Mouse (Mus musculus) embryonic fibroblast, embryonic 13.5 days (primary cell): ENCODE results near the gene Rab4b. TPM values are rescaled to one million over a fixed set of nuclear protein-coding genes. Genes with fewer than 3 reads are reported as not detected.

Experiments
- H3K27ac ChIP-seq: 2 replicates; pipeline ENCODE4 v1.5.1; 2012; ENCODE audit warnings: low read length, control low read depth, inconsistent platforms; ENCODE audit not compliant: insufficient read depth
- H3K4me1 ChIP-seq: 2 replicates; pipeline ENCODE4 v1.6.1; 2011; ENCODE audit warnings: low read length; ENCODE audit not compliant: control insufficient read depth, insufficient read depth
- H3K4me3 ChIP-seq: 2 replicates; pipeline ENCODE4 v1.5.1; 2011; ENCODE audit warnings: mild to moderate bottlenecking, control low read depth, low read length; ENCODE audit not compliant: insufficient read depth
- CTCF ChIP-seq: IDR thresholded peaks from 2 replicates; pipeline ENCODE4 v1.5.1; 2011; ENCODE audit warnings: mild to moderate bottlenecking, control low read depth, low read length, moderate library complexity, borderline replicate concordance; ENCODE audit not compliant: insufficient read depth
- POLR2A ChIP-seq: IDR thresholded peaks from 2 replicates; pipeline ENCODE4 v1.6.1; 2011; ENCODE audit warnings: low read depth, mild to moderate bottlenecking, control low read depth, low read length, moderate library complexity
- polyA plus RNA-seq: library from polyadenylated mRNA; stranded (reverse); fragments of >200 nt; gene quantifications from 2 replicates; pipeline ENCODE4 v1.2.4, GENCODE M21; 2011; ENCODE audit warnings: low read depth; ENCODE audit not compliant: missing spikeins, insufficient read length

The Rab4b gene
- polyA plus RNA-seq, 1 experiment: 50.0 TPM

GRCm38 (mm10) chr7:27203730-27204449 is 25.2 kb upstream of the Rab4b start:
- no peak overlapping the region for H3K4me3 ChIP-seq
- no peaks in the 10 kb centered on the region for H3K4me1 ChIP-seq
- no peak overlapping the region for H3K27ac ChIP-seq
- TF ChIP-seq POLR2A: no peak
- TF ChIP-seq CTCF: no peak

GRCm38 (mm10) chr7:27198779-27199178 is 20.1 kb upstream of the Rab4b start:
- H3K27ac ChIP-seq: peak overlapping the region; percentile 95
- no peak overlapping the region for H3K4me3 ChIP-seq
- TF ChIP-seq CTCF (no peak), POLR2A (no peak)
- H3K4me1 ChIP-seq: peaks cover 9% of the 10 kb centered on the region

DNA sequence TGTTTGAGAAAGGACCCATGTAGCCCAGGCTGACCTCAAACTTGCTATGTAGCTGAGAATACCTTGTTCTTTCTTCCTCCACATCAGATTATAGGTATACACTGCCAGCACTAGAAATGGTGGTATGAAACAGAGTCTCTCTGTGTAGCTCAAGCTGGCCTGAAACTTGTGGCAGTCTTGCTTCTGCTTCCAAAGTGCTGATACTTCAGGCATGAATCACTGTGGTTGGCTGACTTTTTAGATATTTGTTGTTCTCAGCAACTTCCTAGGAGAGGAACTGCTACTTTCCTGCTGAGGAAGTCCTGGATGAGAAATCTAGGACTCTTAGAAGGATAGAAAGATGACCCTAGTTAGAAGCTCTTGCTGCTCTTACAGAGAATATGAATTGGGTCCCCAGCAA is 19.7 kb upstream of the Rab4b start:
- Histone ChIP-seq H3K4me3 (no peak overlapping the region), H3K4me1 (peaks cover 13% of the 10 kb centered on the region), H3K27ac (peak overlapping the region; percentile 95)
- no peak for TF ChIP-seq CTCF
- TF ChIP-seq POLR2A: peak; percentile 42

DNA sequence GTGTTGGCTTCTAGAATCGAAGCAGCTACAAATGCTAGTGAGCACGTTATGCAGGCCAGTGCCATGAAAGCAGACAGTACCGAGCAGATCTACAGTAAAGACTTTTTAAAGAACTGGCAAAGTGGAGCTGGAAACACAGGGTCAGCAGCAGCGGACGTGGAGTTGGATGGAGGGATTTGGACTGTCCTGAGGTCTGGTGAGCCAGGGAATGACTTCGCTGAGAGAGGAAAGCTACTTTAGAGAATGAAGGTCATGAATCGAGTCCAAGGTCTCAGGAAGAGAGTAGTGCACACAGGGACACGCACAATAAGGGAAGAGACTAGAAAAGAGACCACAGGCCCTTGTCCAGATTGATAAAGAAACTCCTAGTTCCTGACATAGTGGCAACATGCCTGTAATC is 18.9 kb upstream of the Rab4b start:
- H3K4me1 ChIP-seq: peaks cover 13% of the 10 kb centered on the region
- H3K4me3 ChIP-seq: no peak overlapping the region
- H3K27ac ChIP-seq: peak overlapping the region; percentile 95
- no peak for TF ChIP-seq POLR2A
- TF ChIP-seq CTCF: no peak

DNA sequence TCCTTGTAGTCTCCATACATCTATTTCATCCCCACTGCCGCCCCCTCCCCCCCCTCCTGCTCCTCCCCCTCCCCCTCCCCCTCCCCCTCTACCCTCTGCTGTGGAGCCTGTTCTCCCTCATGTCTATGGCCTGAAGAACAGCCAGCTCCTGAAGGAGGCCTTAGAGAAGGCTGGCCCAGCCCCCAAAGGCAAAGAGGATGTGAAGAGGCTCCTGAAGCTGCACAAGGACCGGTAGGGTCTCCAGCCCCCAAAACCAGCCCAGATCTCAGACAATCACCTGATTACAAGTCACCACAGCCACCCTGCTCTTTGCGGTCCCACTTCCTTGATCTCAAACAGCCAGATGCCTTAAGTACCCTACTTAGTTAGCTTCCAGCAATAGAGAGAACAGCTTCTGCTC is 18.4 kb upstream of the Rab4b start:
- no peak overlapping the region for H3K4me3 ChIP-seq
- H3K4me1 ChIP-seq: peaks cover 13% of the 10 kb centered on the region
- TF ChIP-seq POLR2A: no peak
- TF ChIP-seq CTCF: no peak
- peak overlapping the region; percentile 95 for H3K27ac ChIP-seq

DNA sequence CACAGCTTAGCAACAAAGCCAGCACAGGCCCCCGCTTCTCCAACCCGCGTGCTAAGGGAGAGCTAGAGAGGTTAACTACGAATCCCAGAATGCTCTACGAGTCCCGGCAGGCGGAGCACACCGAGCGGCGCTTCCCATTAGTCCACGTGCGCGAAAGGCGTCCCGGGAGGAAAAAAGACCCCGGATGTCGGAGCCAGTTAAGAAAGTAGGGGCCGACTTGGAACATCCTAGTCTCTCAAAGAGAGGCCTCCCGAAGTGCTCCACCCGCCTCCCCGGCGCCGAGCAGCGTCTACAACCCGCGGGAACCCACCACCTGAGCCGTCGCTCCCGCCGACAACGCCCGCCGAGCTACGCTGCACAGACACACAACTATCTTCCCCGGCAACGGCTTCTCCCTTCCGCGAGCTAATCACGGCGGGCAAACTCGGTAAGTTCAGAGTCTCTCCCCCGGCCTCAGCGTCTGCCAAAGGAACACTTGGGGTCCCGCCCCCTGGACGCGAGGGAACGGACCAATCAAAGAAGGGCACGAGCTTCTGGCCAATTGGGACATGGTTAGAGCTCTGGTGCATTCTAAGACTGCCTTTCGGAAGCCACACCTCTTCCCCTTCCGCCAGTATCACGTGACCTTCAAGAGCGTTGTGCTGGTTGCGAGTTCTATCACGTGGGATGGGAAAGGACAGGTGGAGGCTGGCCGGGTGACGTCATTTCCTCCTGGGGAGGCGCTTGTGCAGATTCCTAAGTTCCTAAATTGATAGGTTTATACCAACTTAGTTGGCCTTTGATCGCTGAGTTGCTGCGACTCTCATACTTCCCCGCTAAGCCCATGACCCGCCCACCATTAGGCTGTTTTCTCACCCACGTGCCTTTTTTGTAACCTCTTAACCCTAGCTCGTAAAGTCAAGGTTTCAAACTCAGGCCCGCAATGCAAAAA is 17.2 kb upstream of the Rab4b start, which contains the start of the genes BC024978 and Snrpa:
Gene BC024978, plus strand, starts transcription at position 101 of the 931 bp plus-strand sequence.
Gene Snrpa, minus strand, starts transcription at position 591 of the 931 bp plus-strand sequence.
- peaks cover 13% of the 10 kb centered on the region for H3K4me1 ChIP-seq
- peak within 1 kb of the TSS; percentile 98 for H3K27ac ChIP-seq
- H3K4me3 ChIP-seq: peak within 1 kb of the TSS; percentile 90
- TF ChIP-seq POLR2A (peak; percentile 81), CTCF (no peak)

DNA sequence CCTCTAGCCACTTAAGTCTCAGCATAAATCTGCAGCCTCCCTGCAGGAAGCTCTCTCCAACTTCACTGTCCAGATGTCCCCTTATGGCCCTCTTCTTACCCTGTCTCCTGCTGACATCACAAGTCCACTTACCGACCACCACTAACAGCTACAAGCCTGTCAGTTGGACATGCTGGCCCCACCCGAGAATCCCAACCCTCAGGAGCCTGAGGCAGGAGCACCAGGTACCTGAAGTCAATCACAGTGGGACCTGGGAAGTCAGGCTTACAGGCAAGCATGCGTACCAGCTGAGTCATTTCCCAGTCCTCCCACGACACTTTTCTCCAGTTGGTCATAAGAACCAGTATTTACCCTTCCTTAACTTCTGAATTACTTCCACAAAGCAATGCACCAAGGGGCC is 15.0 kb upstream of the Rab4b start:
- TF ChIP-seq CTCF (no peak), POLR2A (no peak)
- no peak overlapping the region; the same call in 1 of the 2 replicates for H3K27ac ChIP-seq
- H3K4me1 ChIP-seq: peaks cover 13% of the 10 kb centered on the region
- H3K4me3 ChIP-seq: peak overlapping the region; percentile 17; the same call in 1 of the 2 replicates

GRCm38 (mm10) chr7:27192434-27192833 is 13.7 kb upstream of the Rab4b start:
- H3K4me1 ChIP-seq: peaks cover 10% of the 10 kb centered on the region
- no peak for TF ChIP-seq POLR2A
- no peak for TF ChIP-seq CTCF
- H3K4me3 ChIP-seq: no peak overlapping the region
- H3K27ac ChIP-seq: no peak overlapping the region

DNA sequence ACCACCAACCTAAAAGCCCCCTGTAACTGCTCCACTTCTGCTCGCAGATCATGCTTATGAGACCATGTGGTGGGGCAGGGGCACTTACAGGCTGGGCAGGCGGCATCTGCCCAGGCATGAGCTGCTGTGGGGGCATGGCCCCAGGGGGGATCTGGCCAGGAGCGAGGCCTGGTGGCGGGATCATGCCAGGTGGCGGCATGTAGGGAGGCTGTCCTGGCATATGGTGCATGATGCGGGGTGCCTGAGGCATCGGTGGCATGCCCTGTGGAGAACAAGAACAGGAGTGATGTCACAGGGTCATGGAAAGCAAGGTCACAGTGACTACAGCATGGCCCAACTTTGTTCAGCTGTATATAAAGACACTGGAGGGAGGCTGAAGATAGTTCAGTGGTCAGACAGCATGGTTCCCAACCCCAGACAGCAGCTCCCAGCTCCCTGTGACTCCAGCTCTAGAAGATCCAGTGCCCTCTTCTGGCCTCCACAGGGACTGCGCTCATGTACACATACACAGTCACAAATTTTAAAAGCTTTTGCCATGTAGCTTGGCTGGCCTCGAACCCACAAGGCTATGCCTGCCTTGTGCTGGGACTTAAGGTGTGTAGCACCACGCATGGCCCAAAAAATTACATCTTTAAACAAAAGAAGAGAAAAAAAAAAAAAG is 10.7 kb upstream of the Rab4b start:
- no peak overlapping the region for H3K4me3 ChIP-seq
- TF ChIP-seq CTCF (no peak), POLR2A (no peak)
- peaks cover 7% of the 10 kb centered on the region for H3K4me1 ChIP-seq
- no peak overlapping the region for H3K27ac ChIP-seq

GRCm38 (mm10) chr7:27185986-27186385 is 7.3 kb upstream of the Rab4b start:
- TF ChIP-seq POLR2A (no peak), CTCF (no peak)
- Histone ChIP-seq H3K4me1 (no peaks in the 10 kb centered on the region), H3K4me3 (no peak overlapping the region), H3K27ac (no peak overlapping the region)
